Mouse (Mus musculus) hindbrain, embryonic 10.5 days (tissue): ENCODE measurements at regions not wholly inside any gene's neighbourhood (a gene's known extent, or its start where the extent isn't known, plus 50 kb on each side); places are given as distances from the start of the nearest gene placed in this dataset.

Source experiments
- DNase-seq: peaks from one replicate; pipeline ENCODE4 v3.0.0-alpha.2; 2017; ENCODE audit warnings: low spot score
- H3K27ac ChIP-seq: fragments of 300-500 bp; sonication (generic); 2 replicates; pipeline ENCODE4 v1.5.1; 2016; ENCODE audit warnings: mild to moderate bottlenecking, moderate library complexity
- H3K27me3 ChIP-seq: fragments of 300-500 bp; sonication (generic); 2 replicates; pipeline ENCODE4 v1.6.1; 2016; ENCODE audit warnings: mild to moderate bottlenecking; ENCODE audit not compliant: poor library complexity, insufficient read depth, severe bottlenecking
- H3K36me3 ChIP-seq: fragments of 300-500 bp; sonication (generic); 2 replicates; pipeline ENCODE4 v1.6.1; 2016; ENCODE audit warnings: mild to moderate bottlenecking, moderate library complexity
- H3K4me1 ChIP-seq: fragments of 300-500 bp; sonication (generic); replicated peaks from 2 replicates; pipeline ENCODE4 v1.6.1; 2016; ENCODE audit warnings: mild to moderate bottlenecking
- H3K4me3 ChIP-seq: fragments of 300-500 bp; sonication (generic); 2 replicates; pipeline ENCODE4 v1.5.1; 2016; ENCODE audit warnings: mild to moderate bottlenecking, moderate library complexity
- H3K9me3 ChIP-seq: fragments of 300-500 bp; sonication (generic); 2 replicates; pipeline ENCODE4 v1.6.1; 2016; ENCODE audit warnings: mild to moderate bottlenecking, moderate library complexity
- WGBS: fragments of 180-500 bp; shearing (Covaris S2); methylation state at CpG from one replicate; pipeline ENCODE4 v1.1.7; 2016; 5-methylcytosine and 5-hydroxymethylcytosine counted together

DNA sequence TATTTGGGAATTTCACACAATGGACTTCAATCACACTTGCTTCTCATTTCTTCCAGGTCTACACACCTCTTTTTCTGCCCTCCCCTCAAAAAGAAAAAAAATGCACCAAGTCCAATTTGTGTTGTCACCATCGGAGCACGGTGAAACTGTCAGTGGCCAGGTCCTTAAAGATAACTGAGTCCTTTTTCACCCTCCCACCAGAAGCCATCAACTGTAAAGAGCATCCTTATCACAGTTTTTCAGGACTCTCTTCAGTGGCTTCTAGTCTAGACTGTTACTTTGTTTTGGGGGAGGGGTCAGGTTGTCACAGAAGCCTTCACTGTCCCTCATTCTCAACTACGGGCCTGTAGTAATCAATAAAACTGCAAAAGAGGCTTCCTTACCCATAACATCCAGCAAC lies 91.5 kb upstream of the Zdhhc15 start:
- 94% methylated on average over 3 of the region's 3 CpGs for WGBS
- Histone ChIP-seq H3K27me3 (peaks cover 57% of the 10 kb centered on the region), H3K4me3 (no peak overlapping the region), H3K4me1 (no peaks in the 10 kb centered on the region), H3K27ac (no peak overlapping the region), H3K9me3 (no peaks in the 10 kb centered on the region), H3K36me3 (no peaks in the 10 kb centered on the region)
- no peak for DNase-seq

- WGBS: 91% methylated on average over 4 of the region's 4 CpGs
- Histone ChIP-seq H3K27me3 (peaks cover 57% of the 10 kb centered on the region), H3K36me3 (no peaks in the 10 kb centered on the region), H3K9me3 (no peaks in the 10 kb centered on the region), H3K4me3 (no peak overlapping the region), H3K27ac (no peak overlapping the region), H3K4me1 (no peaks in the 10 kb centered on the region)
- DNase-seq: no peak
Observed at GRCm38 (mm10) chrX:104760311-104760710, 89.4 kb upstream of the Zdhhc15 start.

DNA sequence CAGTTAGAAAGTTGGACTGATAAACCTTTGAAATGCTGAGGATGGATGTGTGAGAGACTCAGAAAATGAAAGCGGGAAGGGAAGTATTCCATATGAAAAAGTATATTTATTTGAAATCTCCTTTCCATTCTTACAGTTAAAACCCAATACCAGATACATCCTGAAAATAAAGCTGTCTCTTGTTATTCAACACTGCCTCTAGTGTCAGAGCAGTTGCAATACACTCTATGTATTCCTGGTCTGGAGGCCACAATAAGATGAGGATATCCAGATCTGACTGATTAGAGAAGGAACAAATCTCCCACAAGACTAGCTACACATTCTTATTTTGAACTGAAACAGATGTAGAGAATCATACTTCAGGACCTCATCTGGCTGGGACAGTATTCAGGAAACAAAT lies 78.5 kb upstream of the Zdhhc15 start:
- no peaks in the 10 kb centered on the region for H3K9me3 ChIP-seq
- H3K27me3 ChIP-seq: peaks cover 71% of the 10 kb centered on the region
- H3K27ac ChIP-seq: no peak overlapping the region
- 78% methylated on average over 1 of the region's 1 CpGs for WGBS
- no peaks in the 10 kb centered on the region for H3K36me3 ChIP-seq
- DNase-seq: no peak
- H3K4me3 ChIP-seq: no peak overlapping the region
- H3K4me1 ChIP-seq: no peaks in the 10 kb centered on the region
